Mouse (Mus musculus): ENCODE measurements around the gene Dnah2. TPM values are rescaled to one million over a fixed set of nuclear protein-coding genes. Genes with fewer than 3 reads are reported as not detected.
"Not testable (repeated sequence)": the region's sequence is repeated elsewhere in the genome, so short reads cannot be mapped to it uniquely, and the experiment has no call there.

Gene Dnah2
- total and polyA plus RNA-seq, 2 experiments from 2014 or later = 3.9 to 9.5 TPM

DNA sequence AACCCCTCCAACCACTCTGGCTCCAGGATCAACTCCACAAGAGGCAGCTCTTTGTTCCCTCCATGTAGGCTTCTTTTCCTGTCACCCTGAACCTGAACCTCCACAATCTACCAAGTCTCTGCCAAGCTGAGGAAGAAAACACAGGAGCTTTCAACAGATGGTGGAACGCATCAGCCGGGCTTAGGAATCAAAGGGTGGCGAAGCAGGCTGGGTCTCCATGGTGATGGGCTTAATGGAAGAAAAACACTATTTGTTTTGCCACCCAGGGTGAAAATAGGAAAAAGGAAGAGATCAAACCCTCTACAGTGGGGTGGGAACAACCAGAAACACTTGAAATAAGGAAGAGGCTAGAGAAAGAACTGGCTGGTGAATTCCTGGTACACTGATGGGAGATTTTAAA lies 5.3 kb downstream of the Dnah2 start:
- Histone ChIP-seq H3K36me3 (ENCODE audit: insufficient read depth, low read length) (no peaks in the 10 kb centered on the region), H3K9ac (replicated peaks; ENCODE audit: low read length, poor library complexity, severe bottlenecking) (peak overlapping the region; percentile 24; the same call in 1 of the 2 replicates), H3K9me3 (ENCODE audit: low read length) (no peaks in the 10 kb centered on the region), H3K27me3 (ENCODE audit: insufficient read depth, low read length) (no peaks in the 10 kb centered on the region), H3K4me2 (ENCODE audit: low read depth, low read length, poor library complexity, severe bottlenecking) (0 out of 2 replicates have a peak overlapping the region, but pooled peaks have one; percentile 3), H3K27ac (ENCODE audit: low read depth, low read length) (peak overlapping the region; percentile 63), H3K4me3 (ENCODE audit: low read depth, low read length) (no peak overlapping the region), H3K4me1 (ENCODE audit: insufficient read depth, low read length) (peaks cover 14% of the 10 kb centered on the region)
- TF ChIP-seq CTCF (IDR thresholded peaks at IDR 0.05) = no peak
- no peak for ATAC-seq (ENCODE audit: low FRiP score)
- 5% methylated on average over 3 of the region's 3 CpGs for WGBS
- peak; percentile 51 for DNase-seq (ENCODE audit: low spot score)

DNA sequence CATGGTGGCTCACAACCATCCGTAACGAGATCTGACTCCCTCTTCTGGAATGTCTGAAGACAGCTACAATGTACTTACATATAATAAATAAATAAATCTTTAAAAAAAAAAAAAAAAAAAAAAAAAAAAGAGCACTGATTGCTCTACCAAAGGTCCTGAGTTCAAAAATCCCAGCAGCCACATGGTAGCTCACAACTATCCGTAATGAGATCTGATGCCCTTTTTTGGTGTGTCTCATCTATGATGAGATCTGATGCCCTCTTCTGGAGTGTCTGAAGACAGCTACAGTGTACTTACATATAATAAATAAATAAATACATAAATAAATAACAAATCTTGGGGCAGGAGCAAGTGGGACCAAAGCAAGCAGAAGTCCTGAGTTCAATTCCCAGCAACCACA lies 7.2 kb downstream of the Dnah2 start:
- H3K9ac ChIP-seq (replicated peaks; ENCODE audit: low read length, poor library complexity, severe bottlenecking); H3K27ac ChIP-seq (ENCODE audit: low read depth, low read length); DNase-seq (ENCODE audit: low spot score); H3K4me3 ChIP-seq (ENCODE audit: low read depth, low read length); H3K4me1 ChIP-seq (ENCODE audit: insufficient read depth, low read length); H3K27me3 ChIP-seq (ENCODE audit: insufficient read depth, low read length); H3K36me3 ChIP-seq (ENCODE audit: insufficient read depth, low read length); ATAC-seq (ENCODE audit: low FRiP score); H3K9me3 ChIP-seq (ENCODE audit: low read length); H3K4me2 ChIP-seq (ENCODE audit: low read depth, low read length, poor library complexity, severe bottlenecking): not testable (repeated sequence)
- 77% methylated on average over 1 of the region's 3 CpGs for WGBS

DNA sequence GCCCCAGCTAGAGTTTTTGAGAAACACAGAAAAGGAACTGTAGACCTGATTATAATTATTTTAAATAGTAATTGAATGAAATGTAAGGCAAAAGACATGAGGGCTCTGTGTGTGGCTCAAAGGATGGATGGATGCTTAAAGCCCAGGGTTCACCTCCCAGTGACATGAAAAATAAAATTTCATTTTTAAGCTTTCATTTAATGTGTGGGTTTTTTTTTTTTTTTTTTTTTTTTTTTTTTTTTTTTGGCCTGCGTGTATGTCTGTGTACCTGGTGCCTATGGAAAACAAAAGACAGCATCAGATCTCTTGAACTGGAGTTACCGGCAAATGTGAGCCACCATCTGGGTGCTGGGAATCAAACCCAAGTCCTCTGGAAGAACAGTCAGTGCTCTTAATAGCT lies 8.2 kb downstream of the Dnah2 start:
- no peak for TF ChIP-seq CTCF (IDR thresholded peaks at IDR 0.05)
- no peak for ATAC-seq (ENCODE audit: low FRiP score)
- H3K27ac ChIP-seq (ENCODE audit: low read depth, low read length) = no peak overlapping the region
- no peak for DNase-seq (ENCODE audit: low spot score)
- no peak overlapping the region for H3K9ac ChIP-seq (replicated peaks; ENCODE audit: low read length, poor library complexity, severe bottlenecking)
- H3K4me3 ChIP-seq (ENCODE audit: low read depth, low read length) = no peak overlapping the region
- H3K9me3 ChIP-seq (ENCODE audit: low read length) = no peaks in the 10 kb centered on the region
- no peaks in the 10 kb centered on the region for H3K36me3 ChIP-seq (ENCODE audit: insufficient read depth, low read length)
- WGBS = 88% methylated on average over 2 of the region's 2 CpGs
- H3K4me1 ChIP-seq (ENCODE audit: insufficient read depth, low read length) = no peaks in the 10 kb centered on the region
- no peaks in the 10 kb centered on the region for H3K27me3 ChIP-seq (ENCODE audit: insufficient read depth, low read length)
- H3K4me2 ChIP-seq (ENCODE audit: low read depth, low read length, poor library complexity, severe bottlenecking) = no peak overlapping the region

DNA sequence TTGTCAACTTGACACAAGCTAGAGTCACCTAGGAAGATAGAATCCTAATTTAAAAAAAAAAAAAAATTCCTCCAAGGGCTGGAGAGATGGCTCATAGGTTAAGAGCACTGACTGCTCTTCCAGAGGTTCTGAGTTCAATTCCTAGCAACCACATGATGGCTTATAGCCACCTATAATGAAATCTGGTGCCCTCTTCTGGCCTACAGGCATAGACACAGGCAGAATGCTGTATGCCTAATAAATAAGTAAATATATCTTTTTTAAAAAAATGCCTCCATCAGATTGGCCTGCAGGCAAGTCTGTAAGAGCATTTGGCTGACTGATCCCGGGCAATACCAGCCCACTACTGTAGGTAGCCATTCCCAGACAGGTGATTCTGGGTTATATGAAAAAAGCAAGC lies 13.9 kb downstream of the Dnah2 start:
- Histone ChIP-seq H3K4me1 (ENCODE audit: insufficient read depth, low read length) (no peaks in the 10 kb centered on the region), H3K4me2 (ENCODE audit: low read depth, low read length, poor library complexity, severe bottlenecking) (no peak overlapping the region), H3K9ac (replicated peaks; ENCODE audit: low read length, poor library complexity, severe bottlenecking) (no peak overlapping the region), H3K27me3 (ENCODE audit: insufficient read depth, low read length) (no peaks in the 10 kb centered on the region), H3K9me3 (ENCODE audit: low read length) (no peaks in the 10 kb centered on the region), H3K4me3 (ENCODE audit: low read depth, low read length) (no peak overlapping the region), H3K36me3 (ENCODE audit: insufficient read depth, low read length) (no peaks in the 10 kb centered on the region), H3K27ac (ENCODE audit: low read depth, low read length) (no peak overlapping the region)
- 70% methylated on average over 1 of the region's 1 CpGs for WGBS
- peak; percentile 39 for TF ChIP-seq CTCF (IDR thresholded peaks at IDR 0.05)
- DNase-seq (ENCODE audit: low spot score) (no peak), ATAC-seq (ENCODE audit: low FRiP score) (no peak)

DNA sequence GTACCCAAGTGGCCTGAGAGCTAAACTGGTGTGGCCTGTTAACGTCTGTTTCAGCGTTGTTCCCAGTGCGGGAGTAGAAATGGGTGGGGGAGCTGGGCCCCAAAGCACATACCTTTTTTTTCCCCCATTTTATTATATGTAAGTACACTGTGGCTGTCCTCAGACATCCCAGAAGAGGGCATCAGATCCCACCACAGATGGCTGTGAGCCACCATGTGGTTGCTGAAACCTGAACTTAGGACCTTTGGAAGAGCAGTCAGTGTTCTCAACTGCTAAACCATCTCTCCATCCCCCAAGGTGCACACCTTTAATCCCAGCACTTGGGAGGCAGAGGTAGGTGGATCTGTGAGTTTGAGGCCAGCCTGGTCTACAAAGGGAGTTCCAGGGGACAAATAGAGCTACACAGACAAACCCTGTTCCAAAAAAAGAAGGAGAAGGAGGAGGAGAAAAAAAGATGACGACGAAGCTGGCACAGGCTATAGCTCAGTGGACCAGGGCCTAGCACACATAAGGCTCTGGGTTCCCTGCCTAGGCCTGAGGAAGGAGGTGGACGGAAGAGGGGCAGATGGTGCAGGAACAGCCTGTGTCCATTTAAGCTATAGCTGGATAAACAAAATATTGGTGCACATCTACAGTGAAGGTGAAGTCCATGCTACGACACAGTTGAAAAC lies 16.3 kb downstream of the Dnah2 start:
- WGBS = 86% methylated on average over 7 of the region's 7 CpGs
- Histone ChIP-seq H3K27ac (ENCODE audit: low read depth, low read length) (no peak overlapping the region), H3K9ac (replicated peaks; ENCODE audit: low read length, poor library complexity, severe bottlenecking) (no peak overlapping the region), H3K4me1 (ENCODE audit: insufficient read depth, low read length) (no peaks in the 10 kb centered on the region), H3K27me3 (ENCODE audit: insufficient read depth, low read length) (no peaks in the 10 kb centered on the region), H3K9me3 (ENCODE audit: low read length) (no peaks in the 10 kb centered on the region), H3K4me3 (ENCODE audit: low read depth, low read length) (no peak overlapping the region), H3K36me3 (ENCODE audit: insufficient read depth, low read length) (no peaks in the 10 kb centered on the region), H3K4me2 (ENCODE audit: low read depth, low read length, poor library complexity, severe bottlenecking) (no peak overlapping the region)
- peak; percentile 44 for TF ChIP-seq CTCF (IDR thresholded peaks at IDR 0.05)
- ATAC-seq (ENCODE audit: low FRiP score) = no peak
- DNase-seq (ENCODE audit: low spot score) = no peak

DNA sequence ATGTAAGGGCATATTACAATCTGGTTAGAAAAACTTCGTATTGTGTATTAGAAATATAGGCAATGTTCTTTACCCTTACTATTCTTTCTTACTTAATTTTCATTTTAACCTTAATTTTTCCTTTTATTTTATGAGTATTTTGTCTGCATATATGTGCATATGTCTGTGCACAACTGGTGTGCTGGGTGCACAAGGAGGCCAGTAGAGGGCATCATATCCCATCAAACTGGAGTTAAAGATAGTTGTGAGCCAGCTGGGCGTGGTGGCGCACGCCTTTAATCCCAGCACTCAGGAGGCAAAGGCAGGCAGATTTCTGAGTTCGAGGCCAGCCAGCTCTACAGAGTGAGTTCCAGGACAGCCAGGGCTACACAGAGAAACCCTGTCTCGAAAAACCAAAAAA lies 18.2 kb downstream of the Dnah2 start:
- WGBS = 92% methylated on average over 6 of the region's 6 CpGs
- not testable (repeated sequence) for H3K9ac ChIP-seq (replicated peaks; ENCODE audit: low read length, poor library complexity, severe bottlenecking); H3K4me3 ChIP-seq (ENCODE audit: low read depth, low read length); H3K4me2 ChIP-seq (ENCODE audit: low read depth, low read length, poor library complexity, severe bottlenecking); H3K4me1 ChIP-seq (ENCODE audit: insufficient read depth, low read length); ATAC-seq (ENCODE audit: low FRiP score); DNase-seq (ENCODE audit: low spot score); H3K9me3 ChIP-seq (ENCODE audit: low read length); H3K36me3 ChIP-seq (ENCODE audit: insufficient read depth, low read length); H3K27me3 ChIP-seq (ENCODE audit: insufficient read depth, low read length); H3K27ac ChIP-seq (ENCODE audit: low read depth, low read length)
- TF ChIP-seq CTCF (IDR thresholded peaks at IDR 0.05) = peak; percentile 43; the same call in 1 of the 2 replicates
